29 mouse cellular contexts compared by ENCODE assay signal in the genomic region with DNA sequence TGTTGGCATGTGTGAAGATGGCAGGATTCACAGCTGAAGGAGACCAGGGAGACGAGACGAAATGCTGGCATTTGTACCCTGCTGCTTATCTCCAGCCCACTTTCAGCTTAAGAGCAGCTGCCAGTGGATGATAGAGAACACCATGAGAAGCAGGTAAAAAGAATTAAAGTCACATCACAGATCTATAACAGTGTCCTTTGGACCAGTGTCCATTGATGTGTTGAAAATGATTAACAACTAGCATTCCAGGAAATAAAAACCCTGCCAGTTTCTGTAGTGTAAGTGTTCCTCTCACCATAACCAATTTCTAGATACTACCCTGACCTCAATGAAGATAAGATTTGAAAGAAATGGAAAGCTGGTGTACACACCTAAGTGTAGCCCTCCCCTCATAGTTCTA.
DNase-seq lines count a peak whose midpoint lies in the region; ATAC-seq and TF ChIP-seq lines count a peak whose summit lies in the region.
"Had no signal": no experiment of that assay in that cellular context is flagged by ENCODE, and none has a peak within 500 bp of the region (broad histone marks: within the 10 kb centered on the region; RNA-seq: fewer than 3 reads in every experiment).

No protein-coding gene starts in this region.

- no peak for TF ChIP-seq CTCF in forebrain, postnatal 0 days (IDR thresholded peaks at IDR 0.05; ENCODE audit: low read depth)
- TF ChIP-seq CTCF in kidney, adult 2 months (conservative IDR thresholded peaks at IDR 0.05; ENCODE audit: insufficient read depth, insufficient read length, low read depth, low read length) = no peak
- no peak for TF ChIP-seq CTCF in liver, adult 2 months (IDR thresholded peaks at IDR 0.05; ENCODE audit: low read depth, low read length)

- no peaks in the 10 kb centered on the region for H3K79me2 ChIP-seq in liver, adult 2 months (ENCODE audit: control insufficient read depth, insufficient read depth, low read length)

- no peaks in the 10 kb centered on the region for H3K27me3 ChIP-seq in forebrain, postnatal 0 days (ENCODE audit: insufficient read depth, low read length)
- no peaks in the 10 kb centered on the region for H3K27me3 ChIP-seq in forebrain, embryonic 10.5 days (ENCODE audit: poor library complexity, severe bottlenecking)
- H3K27me3 ChIP-seq in kidney, adult 2 months (replicated peaks; ENCODE audit: control insufficient read depth, insufficient read depth, low read length) = no peaks in the 10 kb centered on the region
- H3K27me3 ChIP-seq in kidney, embryonic 15.5 days = no peaks in the 10 kb centered on the region
- H3K27me3 ChIP-seq in liver, adult 2 months (ENCODE audit: control insufficient read depth, insufficient read depth, low read length) = no peaks in the 10 kb centered on the region
- H3K27me3 ChIP-seq in liver, embryonic 12.5 days (replicated peaks) = no peaks in the 10 kb centered on the region
- H3K27me3 ChIP-seq: CH12.LX; embryonic facial prominence, embryonic 13.5 days; embryonic facial prominence, embryonic 15.5 days; forebrain, embryonic 13.5 days; forebrain, embryonic 15.5 days had no signal

- H3K4me1 ChIP-seq in forebrain, postnatal 0 days (ENCODE audit: insufficient read depth) = no peaks in the 10 kb centered on the region
- H3K4me1 ChIP-seq in forebrain, embryonic 10.5 days = no peaks in the 10 kb centered on the region
- no peaks in the 10 kb centered on the region for H3K4me1 ChIP-seq in kidney, adult 2 months (ENCODE audit: control insufficient read depth, insufficient read depth, low read length)
- no peaks in the 10 kb centered on the region for H3K4me1 ChIP-seq in kidney, embryonic 15.5 days
- H3K4me1 ChIP-seq in liver, adult 2 months (ENCODE audit: control insufficient read depth, insufficient read depth, low read length) = no peaks in the 10 kb centered on the region; the same call in 1 of the 2 replicates
- H3K4me1 ChIP-seq in liver, embryonic 12.5 days = no peaks in the 10 kb centered on the region
- H3K4me1 ChIP-seq: embryonic facial prominence, embryonic 13.5 days; embryonic facial prominence, embryonic 15.5 days; forebrain, embryonic 13.5 days; forebrain, embryonic 15.5 days had no signal

- no peaks in the 10 kb centered on the region for H3K9me3 ChIP-seq in forebrain, postnatal 0 days (ENCODE audit: low read length)
- H3K9me3 ChIP-seq in forebrain, embryonic 10.5 days = no peaks in the 10 kb centered on the region
- H3K9me3 ChIP-seq in kidney, embryonic 15.5 days (replicated peaks) = no peaks in the 10 kb centered on the region
- H3K9me3 ChIP-seq in liver, embryonic 12.5 days (replicated peaks) = no peaks in the 10 kb centered on the region
- H3K9me3 ChIP-seq: embryonic facial prominence, embryonic 13.5 days; embryonic facial prominence, embryonic 15.5 days; forebrain, embryonic 13.5 days; forebrain, embryonic 15.5 days; G1E had no signal

- peak; percentile 27; the same call in 1 of the 2 replicates for ATAC-seq in forebrain, postnatal 0 days
- no peak for ATAC-seq in kidney, embryonic 15.5 days (replicated peaks; ENCODE audit: low FRiP score)
- ATAC-seq in liver, embryonic 12.5 days = no peak
- ATAC-seq: activated CD4-positive, CD25-positive, alpha-beta regulatory T cell, adult 4 months; CD4-positive, CD25-positive, alpha-beta regulatory T cell, adult 4 months; forebrain, embryonic 13.5 days; forebrain, embryonic 15.5 days; Patski had no signal

- no peak overlapping the region for H3K4me3 ChIP-seq in forebrain, postnatal 0 days (ENCODE audit: low read depth, low read length)
- no peak overlapping the region for H3K4me3 ChIP-seq in forebrain, embryonic 10.5 days
- no peak overlapping the region for H3K4me3 ChIP-seq in kidney, adult 2 months (ENCODE audit: insufficient read depth, low read depth, low read length)
- H3K4me3 ChIP-seq in kidney, embryonic 15.5 days (replicated peaks) = no peak overlapping the region
- no peak overlapping the region for H3K4me3 ChIP-seq in liver, adult 2 months (ENCODE audit: insufficient read depth, low read depth, low read length)
- H3K4me3 ChIP-seq in liver, embryonic 12.5 days = no peak overlapping the region
- H3K4me3 ChIP-seq: embryonic facial prominence, embryonic 13.5 days; embryonic facial prominence, embryonic 15.5 days; erythroblast, embryonic 14.5 days; forebrain, embryonic 13.5 days; forebrain, embryonic 15.5 days had no signal

- no peak for DNase-seq in forebrain, postnatal 0 days
- DNase-seq in forebrain, embryonic 10.5 days (ENCODE audit: extremely low spot score, low spot score) = no peak
- peak; percentile 13 for DNase-seq in kidney, adult 2 months
- DNase-seq in liver, adult 2 months (ENCODE audit: extremely low read depth, low read depth, low spot score) = peak; percentile 71
- peak; percentile 17 to 20 for DNase-seq in right cerebral cortex, postnatal 10 days (ENCODE audit: low spot score in 2 of 2)
- no peak for DNase-seq in right cerebral cortex, adult 18-20 months
- DNase-seq: adrenal gland, adult 8-10 months; adrenal gland, postnatal 14 days; adrenal gland, postnatal 36 days; B cell, adult 2 months; cerebellum, adult 11 months; cerebellum, adult 18-20 months; cerebellum, adult 8-10 months; cerebellum, adult 9-11 months; cerebellum, postnatal 14 days; cerebellum, postnatal 36 days; embryo, embryonic 11 days had no signal

- no peak overlapping the region for H3K27ac ChIP-seq in forebrain, postnatal 0 days (ENCODE audit: low read depth, low read length)
- H3K27ac ChIP-seq in forebrain, embryonic 10.5 days = no peak overlapping the region
- H3K27ac ChIP-seq in kidney, adult 2 months (ENCODE audit: insufficient read depth, low read depth, low read length) = no peak overlapping the region
- H3K27ac ChIP-seq in kidney, embryonic 15.5 days = no peak overlapping the region
- H3K27ac ChIP-seq in liver, adult 2 months (replicated peaks; ENCODE audit: insufficient read depth, low read depth, low read length) = no peak overlapping the region
- no peak overlapping the region for H3K27ac ChIP-seq in liver, embryonic 12.5 days
- H3K27ac ChIP-seq: embryonic facial prominence, embryonic 13.5 days; embryonic facial prominence, embryonic 15.5 days; forebrain, embryonic 13.5 days; forebrain, embryonic 15.5 days had no signal

- no peak for TF ChIP-seq POLR2A in kidney, adult 2 months (IDR thresholded peaks at IDR 0.05; ENCODE audit: low read depth, low read length)
- TF ChIP-seq POLR2A in liver, adult 2 months (IDR thresholded peaks at IDR 0.05; ENCODE audit: extremely low read depth, insufficient read depth, low read length) = no peak

- no peak overlapping the region for H3K4me2 ChIP-seq in forebrain, postnatal 0 days (ENCODE audit: low read depth)
- no peak overlapping the region for H3K4me2 ChIP-seq in kidney, embryonic 15.5 days
- H3K4me2 ChIP-seq in liver, embryonic 12.5 days = no peak overlapping the region
- H3K4me2 ChIP-seq: embryonic facial prominence, embryonic 13.5 days; embryonic facial prominence, embryonic 15.5 days; forebrain, embryonic 13.5 days; forebrain, embryonic 15.5 days had no signal

- no peaks in the 10 kb centered on the region for H3K36me3 ChIP-seq in forebrain, postnatal 0 days (ENCODE audit: insufficient read depth)
- no peaks in the 10 kb centered on the region for H3K36me3 ChIP-seq in forebrain, embryonic 10.5 days (replicated peaks)
- H3K36me3 ChIP-seq in kidney, adult 2 months (ENCODE audit: control insufficient read depth, insufficient read depth, low read length) = no peaks in the 10 kb centered on the region
- no peaks in the 10 kb centered on the region for H3K36me3 ChIP-seq in kidney, embryonic 15.5 days
- no peaks in the 10 kb centered on the region for H3K36me3 ChIP-seq in liver, adult 2 months (ENCODE audit: control insufficient read depth, insufficient read depth, low read length)
- H3K36me3 ChIP-seq in liver, embryonic 12.5 days = no peaks in the 10 kb centered on the region
- H3K36me3 ChIP-seq: embryonic facial prominence, embryonic 13.5 days; embryonic facial prominence, embryonic 15.5 days; forebrain, embryonic 15.5 days; G1E had no signal

- H3K9ac ChIP-seq in forebrain, postnatal 0 days = no peak overlapping the region
- H3K9ac ChIP-seq in kidney, embryonic 15.5 days = no peak overlapping the region
- H3K9ac ChIP-seq in liver, adult 2 months (ENCODE audit: low read depth, low read length) = no peak overlapping the region
- no peak overlapping the region for H3K9ac ChIP-seq in liver, embryonic 12.5 days
- H3K9ac ChIP-seq: embryonic facial prominence, embryonic 13.5 days; embryonic facial prominence, embryonic 15.5 days; forebrain, embryonic 13.5 days; forebrain, embryonic 15.5 days had no signal

- WGBS in forebrain, postnatal 0 days = 68% methylated on average over 2 of the region's 2 CpGs
- WGBS in forebrain, embryonic 10.5 days = 78% methylated on average over 2 of the region's 2 CpGs
- 43% methylated on average over 2 of the region's 2 CpGs for WGBS in kidney, adult 2 months
- 86% methylated on average over 2 of the region's 2 CpGs for WGBS in kidney, embryonic 15.5 days
- WGBS in liver, adult 2 months = 15% methylated on average over 2 of the region's 2 CpGs
- 48% methylated on average over 2 of the region's 2 CpGs for WGBS in liver, embryonic 12.5 days (ENCODE audit: insufficient replicate concordance)

Comparison
In these comparisons a context has a peak if more than half of its experiments do, and no peak if none do; other contexts are left out.
1. DNase-seq: peak in kidney, adult 2 months (single experiment), liver, adult 2 months (single experiment) and right cerebral cortex, postnatal 10 days (2 of 2); none in forebrain, postnatal 0 days (single experiment), forebrain, embryonic 10.5 days (single experiment) and right cerebral cortex, adult 18-20 months (single experiment).